Mouse (Mus musculus) thymus, adult 2 months (tissue): ENCODE results near the gene Rspry1.

ENCODE experiments used
- CTCF ChIP-seq: fragments of 200-500 bp; IDR thresholded peaks from 2 replicates; pipeline ENCODE4 v1.5.1; 2012; ENCODE audit warnings: mild to moderate bottlenecking, control low read depth, low read length, moderate library complexity, borderline replicate concordance; ENCODE audit not compliant: control insufficient read depth, poor library complexity, insufficient read depth; ENCODE audit errors: extremely low read depth
- POLR2A ChIP-seq: fragments of 200-500 bp; IDR thresholded peaks from 2 replicates; pipeline ENCODE4 v1.6.1; 2012; ENCODE audit warnings: mild to moderate bottlenecking, low read length, control low read depth, moderate library complexity; ENCODE audit not compliant: control insufficient read depth, poor library complexity, insufficient read depth; ENCODE audit errors: extremely low read depth

- no peak for TF ChIP-seq POLR2A
- TF ChIP-seq CTCF, result no peak
These were observed 96.2 kb downstream of the Rspry1 start for GRCm38 (mm10) chr8:94697956-94698355.
